Mouse (Mus musculus): ENCODE results near the gene Prtg.

- TF ChIP-seq CTCF (IDR thresholded peaks at IDR 0.05 in 2 of 3, conservative IDR thresholded peaks at IDR 0.05 in 1 of 3; ENCODE audit: control insufficient read depth in 1 of 3, insufficient read depth in 1 of 3, low read depth in 2 of 3, low read length in 3 of 3, poor library complexity in 1 of 3, severe bottlenecking in 1 of 3) (no peak), GABPA (IDR thresholded peaks at IDR 0.05; ENCODE audit: low read depth, low read length) (no peak), EP300 (IDR thresholded peaks at IDR 0.05; ENCODE audit: low read depth in 1 of 2, low read length in 2 of 2) (no peak), POLR2A (IDR thresholded peaks at IDR 0.05; ENCODE audit: control insufficient read depth in 1 of 2, insufficient read depth in 1 of 2, low read depth in 1 of 2, low read length in 2 of 2, poor library complexity in 1 of 2) (no peak), ZNF384 (IDR thresholded peaks at IDR 0.05; ENCODE audit: low read depth, low read length) (no peak), POLR2AphosphoS5 (IDR thresholded peaks at IDR 0.05; ENCODE audit: borderline replicate concordance, low read depth, low read length) (no peak), UBTF (IDR thresholded peaks at IDR 0.05; ENCODE audit: borderline replicate concordance, insufficient read depth, low read depth, low read length) (no peak), MAFK (IDR thresholded peaks at IDR 0.05; ENCODE audit: borderline replicate concordance, low read depth, low read length) (no peak), RCOR1 (IDR thresholded peaks at IDR 0.05; ENCODE audit: low read depth, low read length) (no peak), MAZ (IDR thresholded peaks at IDR 0.05; ENCODE audit: low read depth, low read length) (no peak), HCFC1 (IDR thresholded peaks at IDR 0.05; ENCODE audit: low read depth, low read length) (no peak)
Observed at GRCm38 (mm10) chr9:72837598-72838160, 31.0 kb downstream of the Prtg start.

All from MEL (cell line).